Mouse (Mus musculus) CH12.LX (cell line): ENCODE measurements around the gene Gm49450.

ENCODE experiments used
- CHD1 ChIP-seq: IDR thresholded peaks from 2 replicates; pipeline ENCODE4 v1.6.1; 2012; ENCODE audit warnings: low read depth, low read length, improper control_type of control experiment, inconsistent platforms
- CHD2 ChIP-seq: IDR thresholded peaks from 2 replicates; pipeline ENCODE4 v1.6.1; 2011; ENCODE audit warnings: low read length, improper control_type of control experiment
- CTCF ChIP-seq, 2 experiments: IDR thresholded peaks in 1 of 2; conservative IDR thresholded peaks in 1 of 2; 2 replicates each; pipeline ENCODE4 v1.5.1; 2011 to 2012; ENCODE audit warnings: low read depth in 2 of 2, low read length in 2 of 2, improper control_type of control experiment in 1 of 2, inconsistent platforms in 1 of 2, mild to moderate bottlenecking in 1 of 2, moderate library complexity in 1 of 2
- E2F4 ChIP-seq: IDR thresholded peaks from 2 replicates; pipeline ENCODE4 v1.6.1; 2011; ENCODE audit warnings: low read depth, low read length, improper control_type of control experiment; ENCODE audit not compliant: insufficient replicate concordance
- EP300 ChIP-seq: IDR thresholded peaks from 2 replicates; pipeline ENCODE4 v1.6.1; 2011; ENCODE audit warnings: low read length, improper control_type of control experiment
- JUND ChIP-seq: conservative IDR thresholded peaks from 2 replicates; pipeline ENCODE4 v1.6.1; 2011; ENCODE audit warnings: low read depth, low read length, improper control_type of control experiment
- POLR2A ChIP-seq: IDR thresholded peaks from 2 replicates; pipeline ENCODE4 v1.6.1; 2011; ENCODE audit warnings: low read depth, mild to moderate bottlenecking, improper control_type of control experiment, low read length
- RAD21 ChIP-seq: IDR thresholded peaks from 2 replicates; pipeline ENCODE4 v1.6.1; 2011; ENCODE audit warnings: low read depth, mild to moderate bottlenecking, low read length, improper control_type of control experiment, moderate library complexity
- USF2 ChIP-seq: conservative IDR thresholded peaks from 2 replicates; pipeline ENCODE4 v1.6.1; 2011; ENCODE audit warnings: low read depth, low read length, improper control_type of control experiment
- ZC3H11A ChIP-seq: IDR thresholded peaks from 2 replicates; pipeline ENCODE4 v1.6.1; 2012; ENCODE audit warnings: low read depth, mild to moderate bottlenecking, inconsistent platforms, low read length, improper control_type of control experiment

DNA sequence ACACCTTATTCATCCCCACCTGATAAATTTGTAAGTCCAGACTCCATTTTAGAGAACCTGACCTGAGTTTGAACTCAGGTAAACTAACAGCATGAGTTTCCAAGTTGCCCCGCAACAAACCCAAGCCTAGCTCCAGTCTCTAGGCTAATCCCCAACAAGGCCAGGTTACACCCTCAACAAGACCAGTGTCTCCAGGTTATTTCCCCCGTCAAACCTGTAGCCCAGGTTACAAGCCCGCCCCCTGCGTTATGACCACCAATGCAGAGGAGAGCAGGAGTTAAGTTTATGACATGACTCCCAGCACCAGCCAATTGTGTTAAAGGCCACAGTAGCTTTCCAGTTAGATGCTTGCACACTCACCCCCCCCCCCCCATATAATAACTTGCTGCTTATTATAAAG lies 10.2 kb downstream of the Gm49450 start:
- TF ChIP-seq CTCF (conservative IDR thresholded peaks at IDR 0.05 in 1 of 2, IDR thresholded peaks at IDR 0.05 in 1 of 2; ENCODE audit: low read depth in 2 of 2, low read length in 2 of 2) (no peak), EP300 (no peak), ZC3H11A (no peak), CHD2 (no peak), E2F4 (no peak), USF2 (no peak), JUND (no peak), RAD21 (no peak), POLR2A (no peak), CHD1 (no peak)
